Mouse (Mus musculus) neural tube, embryonic 11.5 days (tissue): Measurements from ENCODE around the gene Psmb8. TPM values are rescaled to one million over a fixed set of nuclear protein-coding genes. Genes with fewer than 3 reads are reported as not detected.

ENCODE experiments used
- ATAC-seq: fragments of 200-750 bp; cut with Nextera tagmentation; 2 replicates; pipeline ENCODE4 v1.8.0; 2017; ENCODE audit warnings: moderate number of reproducible peaks, mild to moderate bottlenecking, moderate TSS enrichment, moderate library complexity; ENCODE audit not compliant: insufficient read depth, low FRiP score, low TSS enrichment
- DNase-seq: peaks from one replicate; pipeline ENCODE4 v3.0.0-alpha.2; 2015; ENCODE audit warnings: low spot score
- H3K27ac ChIP-seq: fragments of 300-500 bp; sonication (generic); 2 replicates; pipeline ENCODE4 v1.5.1; 2014; ENCODE audit warnings: low read depth, mild to moderate bottlenecking, low read length
- H3K27me3 ChIP-seq: fragments of 300-500 bp; sonication (generic); 2 replicates; pipeline ENCODE4 v1.6.1; 2014; ENCODE audit warnings: mild to moderate bottlenecking, low read length, mixed read lengths; ENCODE audit not compliant: control insufficient read depth, insufficient read depth
- H3K36me3 ChIP-seq: fragments of 300-500 bp; sonication (generic); 2 replicates; pipeline ENCODE4 v1.6.1; 2014; ENCODE audit warnings: mild to moderate bottlenecking, low read length, moderate library complexity, mixed read lengths; ENCODE audit not compliant: control insufficient read depth, insufficient read depth
- H3K4me1 ChIP-seq: fragments of 300-500 bp; sonication (generic); 2 replicates; pipeline ENCODE4 v1.6.1; 2014; ENCODE audit warnings: low read length, mixed read lengths; ENCODE audit not compliant: control insufficient read depth, insufficient read depth
- H3K4me2 ChIP-seq: fragments of 300-500 bp; sonication (generic); 2 replicates; pipeline ENCODE4 v1.6.1; 2014; ENCODE audit warnings: low read depth, mild to moderate bottlenecking, moderate library complexity
- H3K4me3 ChIP-seq: fragments of 300-500 bp; sonication (generic); 2 replicates; pipeline ENCODE4 v1.5.1; 2014; ENCODE audit warnings: low read depth, low read length
- H3K9ac ChIP-seq: fragments of 300-500 bp; sonication (generic); 2 replicates; pipeline ENCODE4 v1.6.1; 2014; ENCODE audit warnings: mild to moderate bottlenecking, low read length
- H3K9me3 ChIP-seq: fragments of 300-500 bp; sonication (generic); 2 replicates; pipeline ENCODE4 v1.6.1; 2016; ENCODE audit warnings: low read length; ENCODE audit not compliant: control insufficient read depth
- WGBS: fragments of 180-500 bp; shearing (Covaris S2); extraction: QIAGEN DNeasy Blood & Tissue Kit; methylation state at CpG from one replicate; pipeline ENCODE4 v1.1.7; 2014; 5-methylcytosine and 5-hydroxymethylcytosine counted together
- polyA plus RNA-seq: library from polyadenylated mRNA; unstranded; fragments of >200 nt; fragmentation: Nextera tagmentation; extraction: Ambion mirVana; gene quantifications from 2 replicates; pipeline ENCODE4 v1.2.1, GENCODE M21; 2014

The Psmb8 gene
- polyA plus RNA-seq, 1 experiment from 2014 or later = 2.1 TPM

DNA sequence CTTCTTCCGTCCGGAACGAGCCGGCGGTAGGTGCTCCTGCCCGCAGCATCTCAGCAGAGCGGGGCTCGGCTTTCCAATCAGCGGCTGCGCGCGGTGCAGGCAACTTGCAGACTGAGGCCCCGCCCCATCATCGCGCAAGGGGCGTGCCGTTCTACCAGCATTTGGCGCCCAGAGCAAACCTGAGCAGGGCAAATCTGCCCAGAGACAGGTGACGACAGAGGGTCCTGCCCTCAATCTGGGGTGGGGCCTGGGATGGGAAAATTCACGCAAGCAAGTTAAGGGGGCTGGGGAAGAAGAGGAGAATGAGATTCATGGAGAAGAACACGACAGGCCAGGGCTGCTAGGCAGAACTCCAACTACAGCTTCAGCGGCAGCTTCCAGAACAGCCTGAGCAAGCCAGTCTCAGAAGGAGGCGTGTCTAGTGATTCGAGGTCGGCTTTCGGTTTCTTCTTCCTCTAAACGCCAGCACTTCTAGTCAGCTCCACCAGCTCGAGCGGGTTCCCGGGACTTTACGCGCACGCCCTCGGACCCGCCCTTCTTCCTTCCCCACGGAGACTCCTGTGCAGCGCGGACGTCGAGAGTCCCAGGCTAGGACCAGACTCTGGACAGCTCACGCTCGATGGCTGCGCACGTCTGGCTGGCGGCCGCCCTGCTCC is 10.1 kb upstream of the Psmb8 start, which contains the start of the genes Tap1 and Psmb9:
Tap1 (plus strand) TSS at position 293 of the 656 bp plus-strand sequence.
Psmb9 (minus strand) TSS at position 504 of the 656 bp plus-strand sequence.
- no peak within 1 kb of the TSS for H3K27ac ChIP-seq
- peak within 1 kb of the TSS; percentile 15 for H3K9ac ChIP-seq
- no peaks in the 10 kb centered on the region for H3K36me3 ChIP-seq
- peaks cover 8% of the 10 kb centered on the region for H3K4me1 ChIP-seq
- H3K4me3 ChIP-seq = peak within 1 kb of the TSS; percentile 39
- ATAC-seq (peak; percentile 86), DNase-seq (peak; percentile 92)
- peaks cover 38% of the 10 kb centered on the region for H3K27me3 ChIP-seq
- peak within 1 kb of the TSS; percentile 67 for H3K4me2 ChIP-seq
- H3K9me3 ChIP-seq = no peaks in the 10 kb centered on the region
- under 1% methylated on average over 46 of the region's 46 CpGs for WGBS

DNA sequence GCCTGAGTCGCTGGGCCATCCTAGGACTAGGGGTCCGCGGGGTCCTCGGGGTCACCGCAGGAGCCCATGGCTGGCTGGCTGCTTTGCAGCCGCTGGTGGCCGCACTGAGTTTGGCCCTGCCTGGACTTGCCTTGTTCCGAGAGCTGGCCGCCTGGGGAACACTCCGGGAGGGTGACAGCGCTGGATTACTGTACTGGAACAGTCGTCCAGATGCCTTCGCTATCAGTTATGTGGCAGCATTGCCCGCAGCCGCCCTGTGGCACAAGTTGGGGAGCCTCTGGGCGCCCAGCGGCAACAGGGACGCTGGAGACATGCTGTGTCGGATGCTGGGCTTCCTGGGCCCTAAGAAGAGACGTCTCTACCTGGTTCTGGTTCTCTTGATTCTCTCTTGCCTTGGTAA is 9.5 kb upstream of the Psmb8 start:
- no peaks in the 10 kb centered on the region for H3K36me3 ChIP-seq
- peak overlapping the region; percentile 67 for H3K4me2 ChIP-seq
- DNase-seq (no peak), ATAC-seq (0 out of 2 replicates have a peak, but pooled peaks have one; percentile 4)
- peaks cover 8% of the 10 kb centered on the region for H3K4me1 ChIP-seq
- peaks cover 44% of the 10 kb centered on the region for H3K27me3 ChIP-seq
- H3K9me3 ChIP-seq = no peaks in the 10 kb centered on the region
- WGBS = 4% methylated on average over 20 of the region's 20 CpGs
- H3K9ac ChIP-seq = peak overlapping the region; percentile 15
- H3K4me3 ChIP-seq = peak overlapping the region; percentile 39
- H3K27ac ChIP-seq = no peak overlapping the region

DNA sequence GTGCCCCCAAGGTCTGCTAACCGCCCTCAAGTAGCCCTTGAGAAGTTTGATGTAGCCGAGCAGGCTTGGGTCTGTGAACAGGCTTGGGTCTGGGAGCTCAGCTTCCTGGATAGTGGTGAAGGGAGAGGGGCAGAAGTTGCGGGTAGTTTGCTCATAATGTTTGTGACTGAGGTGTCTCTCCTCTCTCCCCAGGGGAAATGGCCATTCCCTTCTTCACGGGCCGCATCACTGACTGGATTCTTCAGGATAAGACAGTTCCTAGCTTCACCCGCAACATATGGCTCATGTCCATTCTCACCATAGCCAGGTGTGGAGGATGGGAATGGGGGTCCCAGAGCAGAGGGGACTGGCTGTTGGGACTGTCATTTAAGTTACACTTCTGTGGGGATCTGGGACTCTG is 8.5 kb upstream of the Psmb8 start:
- Histone ChIP-seq H3K4me3 (no peak overlapping the region), H3K4me1 (peaks cover 8% of the 10 kb centered on the region), H3K4me2 (no peak overlapping the region), H3K36me3 (no peaks in the 10 kb centered on the region), H3K9ac (no peak overlapping the region), H3K27me3 (peaks cover 52% of the 10 kb centered on the region), H3K9me3 (no peaks in the 10 kb centered on the region), H3K27ac (no peak overlapping the region)
- ATAC-seq = no peak
- no peak for DNase-seq
- WGBS = 67% methylated on average over 6 of the region's 6 CpGs

DNA sequence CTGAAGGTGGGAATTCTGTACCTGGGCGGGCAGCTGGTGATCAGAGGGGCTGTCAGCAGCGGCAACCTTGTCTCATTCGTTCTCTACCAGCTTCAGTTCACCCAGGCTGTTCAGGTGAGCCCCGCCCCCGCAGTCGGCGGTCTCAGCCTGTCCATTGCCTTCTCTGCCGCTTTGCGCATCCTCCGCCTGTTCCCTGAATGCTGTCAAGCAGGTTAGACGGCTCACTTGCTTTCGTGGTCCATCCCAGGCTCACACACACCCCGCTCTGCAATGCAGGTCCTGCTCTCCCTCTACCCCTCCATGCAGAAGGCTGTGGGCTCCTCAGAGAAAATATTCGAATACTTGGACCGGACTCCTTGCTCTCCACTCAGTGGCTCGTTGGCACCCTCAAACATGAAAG is 4.7 kb upstream of the Psmb8 start:
- Histone ChIP-seq H3K9me3 (no peaks in the 10 kb centered on the region), H3K9ac (no peak overlapping the region), H3K27ac (no peak overlapping the region), H3K4me2 (no peak overlapping the region), H3K36me3 (no peaks in the 10 kb centered on the region), H3K27me3 (peaks cover 64% of the 10 kb centered on the region), H3K4me3 (no peak overlapping the region), H3K4me1 (peaks cover 2% of the 10 kb centered on the region; the same call in 1 of the 2 replicates)
- DNase-seq = no peak
- no peak for ATAC-seq
- 23% methylated on average over 16 of the region's 16 CpGs for WGBS

DNA sequence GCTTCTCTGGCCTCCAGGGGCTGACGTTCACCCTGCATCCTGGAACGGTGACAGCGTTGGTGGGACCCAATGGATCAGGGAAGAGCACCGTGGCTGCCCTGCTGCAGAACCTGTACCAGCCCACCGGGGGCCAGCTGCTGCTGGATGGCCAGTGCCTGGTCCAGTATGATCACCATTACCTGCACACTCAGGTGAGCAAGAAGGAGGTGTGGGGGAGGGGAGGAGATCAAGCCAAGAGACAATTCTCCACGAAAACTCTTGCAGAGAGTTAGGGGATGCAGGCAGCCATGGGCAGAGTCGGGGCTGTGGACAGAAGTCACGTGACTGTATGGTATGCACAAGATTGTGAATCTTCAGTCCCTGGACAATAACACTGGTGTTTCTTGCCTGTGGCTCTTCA is 4.1 kb upstream of the Psmb8 start:
- DNase-seq (no peak), ATAC-seq (no peak)
- Histone ChIP-seq H3K4me1 (no peaks in the 10 kb centered on the region), H3K9me3 (no peaks in the 10 kb centered on the region), H3K9ac (no peak overlapping the region), H3K4me3 (no peak overlapping the region), H3K27me3 (peaks cover 65% of the 10 kb centered on the region), H3K27ac (no peak overlapping the region), H3K36me3 (no peaks in the 10 kb centered on the region), H3K4me2 (no peak overlapping the region)
- WGBS = 50% methylated on average over 8 of the region's 8 CpGs

DNA sequence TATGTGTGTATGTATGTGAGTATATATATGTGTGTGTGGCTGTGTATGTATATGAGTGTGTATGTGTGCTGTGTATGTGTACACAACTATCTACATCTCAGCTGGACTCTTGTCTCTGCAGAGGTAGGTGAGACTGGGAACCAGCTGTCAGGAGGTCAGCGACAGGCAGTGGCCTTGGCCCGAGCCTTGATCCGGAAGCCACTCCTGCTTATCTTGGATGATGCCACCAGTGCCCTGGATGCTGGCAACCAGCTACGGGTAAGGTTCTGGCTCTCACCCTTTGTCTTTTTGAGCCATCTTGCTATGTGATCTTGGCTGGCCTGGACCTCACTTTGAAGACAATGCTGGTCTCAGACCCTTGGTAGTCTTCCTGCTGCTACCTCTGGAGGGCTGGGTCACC is 2.8 kb upstream of the Psmb8 start:
- H3K4me2 ChIP-seq = no peak overlapping the region
- no peak overlapping the region for H3K27ac ChIP-seq
- DNase-seq = no peak
- H3K9me3 ChIP-seq = no peaks in the 10 kb centered on the region
- peaks cover 70% of the 10 kb centered on the region for H3K27me3 ChIP-seq
- WGBS = 86% methylated on average over 4 of the region's 4 CpGs
- no peaks in the 10 kb centered on the region for H3K36me3 ChIP-seq
- no peak overlapping the region for H3K9ac ChIP-seq
- H3K4me1 ChIP-seq = no peaks in the 10 kb centered on the region
- H3K4me3 ChIP-seq = no peak overlapping the region
- no peak for ATAC-seq

DNA sequence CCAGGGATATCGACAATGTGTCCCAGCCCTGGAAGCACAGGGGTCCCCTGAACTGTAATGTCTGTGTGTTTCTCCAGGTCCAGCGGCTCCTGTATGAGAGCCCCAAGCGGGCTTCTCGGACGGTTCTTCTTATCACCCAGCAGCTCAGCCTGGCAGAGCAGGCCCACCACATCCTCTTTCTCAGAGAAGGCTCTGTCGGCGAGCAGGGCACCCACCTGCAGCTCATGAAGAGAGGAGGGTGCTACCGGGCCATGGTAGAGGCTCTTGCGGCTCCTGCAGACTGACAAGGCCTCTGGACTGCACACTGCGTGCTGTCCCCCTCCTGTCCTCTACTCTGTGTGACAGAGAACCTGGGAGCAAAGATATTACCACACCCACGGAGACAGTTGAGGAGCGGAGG is 1.0 kb upstream of the Psmb8 start:
- H3K4me2 ChIP-seq = no peak overlapping the region
- DNase-seq (no peak), ATAC-seq (no peak)
- H3K27me3 ChIP-seq = peaks cover 73% of the 10 kb centered on the region
- no peaks in the 10 kb centered on the region for H3K4me1 ChIP-seq
- H3K36me3 ChIP-seq = no peaks in the 10 kb centered on the region
- H3K9ac ChIP-seq = no peak overlapping the region
- H3K9me3 ChIP-seq = no peaks in the 10 kb centered on the region
- no peak overlapping the region for H3K4me3 ChIP-seq
- 33% methylated on average over 12 of the region's 12 CpGs for WGBS
- H3K27ac ChIP-seq = no peak overlapping the region

DNA sequence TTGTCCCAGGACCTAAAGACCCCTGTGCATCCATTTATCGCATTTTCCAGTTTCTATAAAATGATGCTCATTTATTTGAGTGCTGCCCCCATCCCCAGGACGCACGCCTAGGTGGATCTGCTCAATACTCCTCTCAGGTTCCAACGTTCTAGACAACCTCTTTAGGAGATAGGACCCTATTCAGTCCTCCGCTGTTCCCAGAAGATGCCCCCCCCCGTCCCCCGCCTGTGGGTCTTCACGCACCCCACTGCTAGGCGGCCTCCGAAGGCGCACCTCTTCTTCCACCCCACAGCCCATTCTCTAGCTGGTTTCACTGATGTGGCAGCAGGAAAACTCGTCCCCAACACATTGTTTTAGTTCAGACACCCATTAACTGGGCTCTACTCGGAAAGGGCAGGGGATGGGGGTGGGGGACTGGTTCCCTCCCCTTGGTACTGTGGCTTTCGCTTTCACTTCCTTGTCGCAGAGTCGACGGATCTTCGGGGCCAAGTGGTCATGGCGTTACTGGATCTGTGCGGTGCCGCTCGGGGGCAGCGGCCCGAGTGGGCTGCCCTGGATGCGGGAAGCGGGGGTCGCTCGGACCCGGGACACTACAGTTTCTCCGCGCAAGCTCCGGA is 491 bp downstream of the Psmb8 start:
- peaks cover 65% of the 10 kb centered on the region for H3K27me3 ChIP-seq
- no peaks in the 10 kb centered on the region for H3K36me3 ChIP-seq
- DNase-seq (no peak), ATAC-seq (no peak; the same call in 1 of the 2 replicates)
- no peak overlapping the region for H3K9ac ChIP-seq
- 2% methylated on average over 32 of the region's 32 CpGs for WGBS
- H3K4me2 ChIP-seq = peak overlapping the region; percentile 47
- no peaks in the 10 kb centered on the region for H3K4me1 ChIP-seq
- no peaks in the 10 kb centered on the region for H3K9me3 ChIP-seq
- no peak overlapping the region for H3K27ac ChIP-seq
- peak overlapping the region; percentile 33 for H3K4me3 ChIP-seq

DNA sequence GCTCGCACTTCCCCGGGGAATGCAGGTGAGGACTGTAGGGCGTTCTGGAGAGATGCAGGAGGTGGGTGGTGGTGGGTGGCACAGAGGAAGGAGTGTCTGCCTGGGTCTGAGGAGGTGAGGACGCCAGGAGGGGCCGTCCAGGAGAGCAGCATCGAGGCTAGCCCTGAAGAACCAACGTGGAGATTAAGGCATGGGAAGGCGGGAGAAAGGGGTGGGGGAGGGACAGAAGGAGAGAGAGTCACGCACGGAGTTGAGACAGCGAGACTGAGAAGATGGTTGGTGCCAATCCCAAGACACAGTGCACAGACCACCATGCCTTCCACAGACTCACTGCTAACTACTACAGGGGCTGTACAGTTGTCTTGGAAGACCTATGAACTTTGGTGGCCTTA is 996 bp downstream of the Psmb8 start:
- H3K27me3 ChIP-seq = peaks cover 67% of the 10 kb centered on the region
- peak overlapping the region; percentile 33 for H3K4me3 ChIP-seq
- no peak for DNase-seq
- H3K9me3 ChIP-seq = no peaks in the 10 kb centered on the region
- ATAC-seq = no peak
- H3K36me3 ChIP-seq = no peaks in the 10 kb centered on the region
- WGBS = 6% methylated on average over 11 of the region's 11 CpGs
- H3K27ac ChIP-seq = no peak overlapping the region
- H3K4me1 ChIP-seq = no peaks in the 10 kb centered on the region
- peak overlapping the region; percentile 47 for H3K4me2 ChIP-seq
- H3K9ac ChIP-seq = no peak overlapping the region
